Mouse (Mus musculus): ENCODE data around the gene Olfr273. TPM values are rescaled to one million over a fixed set of nuclear protein-coding genes. Genes with fewer than 3 reads are reported as not detected.

Gene Olfr273
- total RNA-seq (2023) = not detected

DNA sequence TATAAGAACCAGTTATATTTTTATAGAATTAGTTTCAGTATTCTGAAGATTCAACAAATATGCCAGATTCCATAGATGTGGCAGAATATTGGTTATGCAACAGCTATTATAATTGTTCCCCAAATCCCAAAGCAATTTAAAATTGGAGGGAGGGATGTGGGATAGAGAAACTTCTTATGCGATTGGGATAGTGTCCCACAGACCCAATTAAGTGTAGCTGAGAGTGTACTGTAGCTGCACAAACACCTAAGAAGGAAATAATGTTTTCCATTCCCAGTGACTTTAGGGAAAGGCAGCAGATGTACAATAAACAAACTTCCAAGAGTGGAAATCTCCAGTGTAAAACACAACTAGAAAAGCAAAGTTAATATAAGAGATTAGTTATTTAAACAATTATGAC, at the start of gene Olfr273:
Olfr273 (minus strand) TSS at position 101 of the 400 bp plus-strand sequence.

GRCm38 (mm10) chr4:52814304-52814703, 44.7 kb downstream of the Olfr273 start, which contains the start of gene Olfr275:
Olfr275 (plus strand) TSS chr4:52814604.

Other genes with a start within 250 kb of the Olfr273 start
- not detected for gene Olfr275, start 44.6 kb downstream of the Olfr273 start, total RNA-seq (2023)
- not detected for gene Olfr272, start 59.9 kb upstream of the Olfr273 start, total RNA-seq (2023)
- gene Olfr270, start 105.3 kb upstream of the Olfr273 start, total RNA-seq (2023) = not detected
- gene Nipsnap3a, start 130.0 kb upstream of the Olfr273 start, total RNA-seq (2023) = not detected
- 10 to 100 TPM; 29.7 to 42.4 TPM for gene Nipsnap3b, start 152.6 kb upstream of the Olfr273 start, total RNA-seq (2023)

Measured in T-cell, adult 66 days (primary cell).